Mouse (Mus musculus) left cerebral cortex, postnatal 14 days (tissue): ENCODE measurements around the gene Gpbp1l1. TPM values are rescaled to one million over a fixed set of nuclear protein-coding genes. Genes with fewer than 3 reads are reported as not detected.

Experiments used
- DNase-seq, 2 experiments: peaks; one replicate each; pipeline ENCODE4 v3.0.0; 2021 to 2022; ENCODE audit warnings: low spot score in 2 of 2, mixed read lengths in 1 of 2
- intact Hi-C: fragments of 180-260 bp; cut with DNase I; formaldehyde crosslinking; loops from one replicate; pipeline ENCODE4 v1.15.1; 2025
- long read RNA-seq, 2 experiments: library from polyadenylated mRNA; stranded (forward); transcript quantifications; one replicate each; pipeline ENCODE4 v2.0.0; 2021
- total RNA-seq, 2 experiments: library from RNA; stranded (reverse); gene quantifications; 2 replicates each; pipeline ENCODE4 v1.2.3; 2021

Gpbp1l1 gene
- total RNA-seq, result 10 to 100 TPM; 31.9 to 35.6 TPM
- long read RNA-seq, experiment 1, transcript Gpbp1l1-201 (12 exons, 3,588 nt), result major isoform, 12 of 15 reads
- long read RNA-seq, experiment 1, partial matches to known transcripts, result 1 of 15 reads
- long read RNA-seq, experiment 1, other reads (novel, unspliced or antisense), result 2 of 15 reads
- long read RNA-seq, experiment 2, transcript Gpbp1l1-201 (12 exons, 3,588 nt), result major isoform, 7 of 12 reads
- long read RNA-seq, experiment 2, partial matches to known transcripts, result 4 of 12 reads
- long read RNA-seq, experiment 2, other reads (novel, unspliced or antisense), result 1 of 12 reads

DNA sequence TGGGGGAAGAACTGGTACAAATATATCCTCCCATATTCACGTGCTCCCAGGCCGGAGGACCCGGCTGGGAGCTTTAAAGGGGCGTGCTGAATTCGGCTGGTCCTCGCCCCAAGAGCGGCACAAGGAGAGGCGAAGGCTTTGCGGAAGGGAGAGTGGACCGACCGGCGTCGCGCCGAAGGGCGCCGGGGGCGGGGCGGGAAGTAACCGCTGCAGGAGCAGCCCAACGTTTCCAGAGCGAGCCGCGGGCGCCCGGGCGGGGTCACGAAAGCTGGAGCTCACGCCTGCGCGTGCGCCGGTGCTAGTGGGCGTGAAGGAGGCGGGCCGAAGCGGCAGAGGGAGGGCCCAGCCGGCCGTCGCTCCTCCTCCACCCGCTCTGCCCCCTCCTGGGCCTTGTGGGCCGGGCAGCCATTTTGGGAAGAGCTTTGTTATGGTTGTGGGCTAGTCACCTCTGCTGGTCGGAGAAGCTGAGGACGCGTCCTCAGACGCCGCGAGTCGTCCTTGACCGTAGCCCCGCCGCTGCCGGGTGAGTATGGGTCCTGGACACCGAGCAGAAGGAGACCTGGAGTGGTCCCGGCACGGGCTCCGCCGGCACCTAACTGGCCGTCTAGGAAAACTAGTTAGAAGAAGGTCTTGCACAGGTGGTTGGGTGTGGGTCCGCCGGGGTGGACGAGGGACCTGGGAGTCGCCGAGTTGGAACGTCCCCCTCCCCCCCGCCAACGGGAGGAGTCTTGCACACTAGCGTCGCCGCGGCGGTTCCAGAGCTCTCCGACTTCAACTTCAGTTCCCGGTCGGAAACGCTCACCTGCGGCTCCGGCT is at the start of gene Gpbp1l1:
Gene Gpbp1l1 (plus strand): TSS at position 353 of the 816 bp plus-strand sequence.
- DNase-seq, result peak; percentile 97
- intact Hi-C loops, result loop anchor here (10.0 kb wide), 1 partner anchor 393 kb away; the partner anchor contains the start of gene Tspan1

DNA sequence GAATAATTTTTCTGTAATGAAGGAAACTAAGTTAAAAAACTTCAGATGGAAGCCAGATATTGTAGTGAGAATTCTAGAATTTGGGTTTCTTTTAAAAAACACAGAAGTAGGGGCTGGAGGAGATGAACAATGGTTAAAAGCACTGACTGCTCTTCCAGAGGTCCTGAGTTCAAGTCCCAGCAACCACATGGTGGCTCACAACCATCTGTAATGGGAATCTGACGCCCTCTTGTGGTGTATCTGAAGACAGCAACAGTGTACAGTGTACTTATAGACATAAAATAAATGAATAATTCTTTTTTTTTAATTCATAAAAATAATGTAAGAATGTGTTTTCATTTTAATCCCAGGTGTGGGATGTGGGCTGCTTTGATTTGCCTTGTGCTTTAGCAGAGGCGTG is 26.3 kb upstream of the Gpbp1l1 start:
- intact Hi-C loops, result no loop called here
- no peak for DNase-seq

DNA sequence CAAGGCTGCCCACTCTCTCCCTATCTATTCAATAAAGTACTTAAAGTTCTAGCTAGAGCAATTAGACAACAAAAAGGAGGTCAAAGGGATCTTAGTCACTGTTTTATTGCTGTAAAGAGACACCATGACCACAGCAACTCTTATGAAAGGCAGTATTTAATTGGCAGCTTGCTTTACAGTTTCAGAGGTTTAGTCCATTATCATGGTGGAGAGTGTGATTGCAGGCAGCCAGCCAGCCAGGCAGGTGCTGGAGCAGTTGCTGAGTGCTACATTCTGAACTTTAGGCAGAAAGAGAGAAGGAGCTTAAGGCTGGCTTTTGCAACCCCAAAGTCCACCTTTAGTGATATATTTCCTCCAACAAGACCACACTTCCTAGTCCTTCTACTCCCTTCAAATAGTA is 21.1 kb upstream of the Gpbp1l1 start:
- DNase-seq, result no peak
- intact Hi-C loops, result no loop called here

DNA sequence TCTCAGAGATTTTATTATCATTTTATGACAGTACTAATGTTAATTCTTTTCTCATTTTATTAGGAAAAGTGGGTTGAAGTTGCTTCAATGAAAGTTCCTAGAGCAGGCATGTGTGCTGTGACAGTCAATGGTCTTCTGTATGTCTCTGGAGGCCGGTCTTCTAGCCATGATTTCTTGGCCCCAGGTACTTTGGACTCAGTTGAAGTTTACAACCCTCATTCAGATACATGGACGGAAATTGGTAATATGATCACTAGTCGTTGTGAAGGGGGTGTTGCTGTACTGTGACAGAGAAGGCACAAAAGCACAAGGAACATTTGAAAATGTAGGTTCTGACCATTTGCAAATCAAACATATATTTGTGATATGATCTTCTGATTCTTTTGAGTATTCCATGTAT is 19.7 kb upstream of the Gpbp1l1 start:
- DNase-seq, result no peak
- intact Hi-C loops, result no loop called here

DNA sequence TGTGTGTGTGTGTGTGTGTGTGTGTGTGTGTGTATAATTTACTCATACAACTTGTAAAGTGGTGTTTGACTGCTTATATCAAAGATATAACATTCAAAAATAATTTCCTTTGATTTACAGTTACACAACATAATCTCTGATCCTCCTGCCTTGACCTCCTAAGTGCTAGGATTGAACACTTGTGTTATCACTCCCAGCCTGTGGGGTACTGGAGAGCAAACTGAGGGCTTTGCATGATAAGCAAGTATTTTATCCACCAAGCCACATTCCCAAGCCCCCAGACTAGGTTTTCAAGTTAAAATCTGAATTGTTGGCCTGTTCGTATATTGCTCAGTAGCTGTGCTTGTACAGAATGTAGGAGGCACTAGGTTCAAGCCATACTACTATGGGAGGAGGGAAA is 7.0 kb upstream of the Gpbp1l1 start:
- intact Hi-C loops, result loop anchor here (10.0 kb wide), 1 partner anchor 386 kb away; the partner anchor contains the start of gene Tspan1
- no peak for DNase-seq

DNA sequence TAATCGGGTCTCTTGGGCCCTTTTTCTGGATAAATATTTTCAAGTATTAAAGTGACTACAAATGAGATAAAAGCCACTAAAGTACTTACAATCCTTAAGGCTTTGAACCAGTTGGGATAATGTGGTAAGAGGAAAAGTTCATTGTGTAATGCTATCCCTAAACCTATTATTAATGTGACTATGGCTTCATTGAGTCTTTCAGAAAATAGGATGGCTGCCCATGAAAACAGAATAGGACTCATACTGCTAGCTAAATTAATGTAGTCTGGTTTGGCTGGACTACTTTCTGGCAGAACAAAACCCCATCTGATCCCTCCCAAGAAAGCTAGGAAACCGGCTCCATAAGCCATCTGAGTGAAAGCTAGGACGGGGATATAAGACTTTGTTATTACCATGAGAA is 4.4 kb upstream of the Gpbp1l1 start:
- no peak for DNase-seq
- intact Hi-C loops, result loop anchor here (10.0 kb wide), 1 partner anchor 388 kb away; the partner anchor contains the start of gene Tspan1

DNA sequence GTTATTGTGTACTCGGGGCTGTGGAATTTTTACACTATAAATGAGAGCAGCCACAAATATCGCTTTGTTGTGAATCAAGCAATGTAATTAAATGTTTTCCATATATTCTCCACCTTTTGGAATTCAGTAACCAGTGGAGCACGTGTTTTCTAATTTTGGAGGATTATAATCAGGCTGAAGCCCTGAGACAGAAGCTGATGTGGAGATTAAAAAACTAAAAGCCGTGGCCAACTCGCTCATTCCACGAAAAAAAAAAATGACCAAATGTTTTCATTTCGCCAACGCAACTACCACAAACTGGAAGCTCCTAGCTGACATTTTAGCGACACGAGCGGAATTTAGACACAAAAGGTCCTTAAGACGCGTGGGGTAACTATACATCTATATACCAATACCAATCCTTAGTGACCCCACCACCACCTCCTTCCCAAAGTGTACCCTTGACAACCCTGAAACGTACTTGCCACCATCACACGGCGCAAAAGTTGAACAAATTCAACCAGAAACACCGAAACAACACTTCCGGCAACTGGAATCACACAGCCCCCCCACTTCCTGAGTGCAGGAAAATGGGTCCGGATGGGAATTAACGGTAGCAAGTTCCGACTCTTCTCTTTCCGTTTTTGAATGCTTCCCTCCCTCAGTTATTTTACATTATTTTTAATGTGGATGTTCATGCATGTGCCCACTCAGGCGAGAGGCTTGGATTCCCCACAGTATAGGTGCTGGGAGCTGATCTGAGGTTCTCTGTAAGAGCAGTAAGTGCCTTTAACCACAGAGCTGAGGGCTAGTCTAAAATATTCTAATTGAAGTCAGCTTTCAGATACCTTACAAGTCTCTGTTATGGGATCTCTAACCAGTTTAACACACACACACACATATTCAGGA is 1.8 kb upstream of the Gpbp1l1 start, which contains the start of gene Tmem69:
Gene Tmem69 (minus strand): TSS at position 524 of the 888 bp plus-strand sequence.
- intact Hi-C loops, result loop anchor here (10.0 kb wide), 1 partner anchor 391 kb away; the partner anchor contains the start of gene Tspan1
- peak; percentile 78 to 86 for DNase-seq

DNA sequence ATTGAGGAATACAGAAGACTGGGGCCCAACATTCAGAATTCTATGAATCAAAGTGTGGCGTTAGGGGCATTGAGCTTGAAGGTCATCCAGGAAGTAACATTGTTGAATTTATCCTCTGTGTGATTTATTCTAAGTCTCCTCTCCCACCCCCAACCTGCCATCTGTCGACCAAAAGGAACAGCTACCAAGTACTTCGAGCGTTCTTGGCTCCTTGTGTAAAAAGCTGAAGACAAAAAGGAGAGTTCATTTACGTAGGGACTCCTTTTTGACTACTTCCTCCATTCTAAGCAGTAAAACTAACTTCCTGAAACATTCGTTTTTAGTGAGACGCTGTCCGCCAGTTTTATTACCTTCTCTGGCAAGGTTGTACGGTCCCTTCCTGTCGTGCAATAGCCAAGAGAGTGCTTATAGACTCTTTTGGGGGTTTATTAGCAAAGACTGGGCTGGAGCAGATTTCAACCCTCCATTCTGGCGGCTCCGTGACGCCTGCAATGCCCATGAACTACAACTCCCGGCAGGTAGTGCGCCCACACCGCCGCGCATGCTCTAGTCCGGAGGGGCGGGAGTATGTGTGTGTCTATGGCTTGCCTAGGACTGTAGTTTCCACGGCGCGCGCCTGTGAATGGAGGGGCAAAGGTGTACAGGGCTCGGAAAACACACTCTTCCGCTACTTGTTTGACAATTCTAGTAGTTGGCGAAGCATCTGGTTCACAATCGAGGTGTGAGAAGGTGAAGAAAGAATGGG is 725 bp upstream of the Gpbp1l1 start:
- intact Hi-C loops, result loop anchor here (10.0 kb wide), 1 partner anchor 392 kb away; the partner anchor contains the start of gene Tspan1

DNA sequence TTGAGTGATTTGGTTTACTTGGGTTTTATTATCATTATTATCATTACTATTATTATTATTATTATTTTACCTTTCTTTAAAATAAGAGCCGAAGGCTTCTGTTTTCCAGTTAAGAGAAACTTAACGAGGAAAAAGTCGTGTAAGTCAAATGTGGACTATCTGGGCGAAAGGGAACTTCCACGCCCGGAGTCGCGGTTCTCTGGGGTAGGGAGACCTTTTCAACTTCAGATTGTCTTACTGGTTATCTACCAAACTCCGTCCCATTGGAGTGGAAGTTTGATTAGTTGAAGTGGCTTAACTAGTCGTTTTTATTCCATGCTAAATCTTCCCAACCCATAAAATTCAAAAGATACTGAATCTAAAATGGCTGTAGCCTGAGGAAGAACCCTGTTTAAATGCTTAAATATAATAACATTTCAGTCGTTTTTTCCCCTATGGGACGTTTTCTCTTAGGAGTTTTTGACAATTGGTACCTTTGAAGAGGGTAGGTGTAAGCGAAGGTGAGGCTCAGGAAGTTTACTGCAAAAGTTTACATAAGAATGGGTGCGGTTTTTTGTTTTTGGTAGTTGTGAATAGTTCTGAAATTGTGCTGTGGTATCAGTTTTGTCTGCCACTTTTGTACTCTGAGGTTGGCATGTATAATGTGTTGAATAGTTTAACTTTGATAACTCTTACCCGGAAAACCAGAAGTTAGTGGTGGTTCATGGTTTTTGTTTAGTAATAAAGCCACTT is 859 bp downstream of the Gpbp1l1 start:
- no peak for DNase-seq
- intact Hi-C loops, result loop anchor here (10.0 kb wide), 1 partner anchor 394 kb away; the partner anchor contains the start of gene Tspan1

More for the DNA sequence above, 725 bp upstream of the Gpbp1l1 start:
- DNase-seq, result peak; percentile 93 to 96

DNA sequence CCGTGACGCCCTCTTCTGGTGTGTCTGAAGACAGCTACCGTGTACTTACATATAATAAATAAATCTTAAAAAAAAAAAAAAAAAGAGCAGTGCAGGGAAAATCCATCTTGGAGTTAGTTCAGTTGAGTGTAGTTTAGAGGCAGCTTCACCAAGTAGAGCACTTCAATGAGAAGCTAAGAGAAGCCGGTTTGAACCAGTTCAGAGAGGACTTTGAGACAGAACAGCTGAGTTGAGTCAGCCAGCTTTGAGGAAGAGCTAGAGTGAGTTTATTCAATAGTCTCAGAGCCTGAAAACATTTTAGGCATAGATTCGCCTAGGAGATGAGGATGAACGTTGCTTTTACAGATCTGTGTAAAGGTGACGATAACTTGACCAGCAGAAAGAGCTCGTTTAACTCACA is 38.3 kb downstream of the Gpbp1l1 start:
- intact Hi-C loops, result no loop called here

DNA sequence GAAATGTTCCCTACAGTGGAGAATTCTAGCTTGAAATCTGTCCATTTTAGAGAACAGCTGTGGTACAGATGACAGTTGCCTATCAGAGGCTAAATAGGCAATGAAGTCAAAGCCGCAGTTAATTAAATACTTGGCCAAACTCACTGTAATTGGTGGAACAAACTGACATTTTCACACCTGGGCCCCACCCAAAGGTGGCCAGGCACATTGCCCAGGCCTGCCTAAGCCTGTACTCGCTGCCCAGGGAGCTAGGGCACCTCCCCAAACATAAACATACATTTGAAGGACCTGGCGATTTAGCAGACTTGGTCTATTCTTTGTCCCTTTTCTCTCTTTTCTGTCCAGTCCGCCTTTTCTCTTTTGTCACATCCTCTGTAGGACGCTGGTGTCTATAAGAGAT is 38.9 kb downstream of the Gpbp1l1 start, which contains the start of gene Ccdc17:
Gene Ccdc17 (plus strand): TSS at position 276 of the 400 bp plus-strand sequence.
- no peak for DNase-seq
- intact Hi-C loops, result no loop called here

More for the DNA sequence above, 38.3 kb downstream of the Gpbp1l1 start:
- no peak for DNase-seq

DNA sequence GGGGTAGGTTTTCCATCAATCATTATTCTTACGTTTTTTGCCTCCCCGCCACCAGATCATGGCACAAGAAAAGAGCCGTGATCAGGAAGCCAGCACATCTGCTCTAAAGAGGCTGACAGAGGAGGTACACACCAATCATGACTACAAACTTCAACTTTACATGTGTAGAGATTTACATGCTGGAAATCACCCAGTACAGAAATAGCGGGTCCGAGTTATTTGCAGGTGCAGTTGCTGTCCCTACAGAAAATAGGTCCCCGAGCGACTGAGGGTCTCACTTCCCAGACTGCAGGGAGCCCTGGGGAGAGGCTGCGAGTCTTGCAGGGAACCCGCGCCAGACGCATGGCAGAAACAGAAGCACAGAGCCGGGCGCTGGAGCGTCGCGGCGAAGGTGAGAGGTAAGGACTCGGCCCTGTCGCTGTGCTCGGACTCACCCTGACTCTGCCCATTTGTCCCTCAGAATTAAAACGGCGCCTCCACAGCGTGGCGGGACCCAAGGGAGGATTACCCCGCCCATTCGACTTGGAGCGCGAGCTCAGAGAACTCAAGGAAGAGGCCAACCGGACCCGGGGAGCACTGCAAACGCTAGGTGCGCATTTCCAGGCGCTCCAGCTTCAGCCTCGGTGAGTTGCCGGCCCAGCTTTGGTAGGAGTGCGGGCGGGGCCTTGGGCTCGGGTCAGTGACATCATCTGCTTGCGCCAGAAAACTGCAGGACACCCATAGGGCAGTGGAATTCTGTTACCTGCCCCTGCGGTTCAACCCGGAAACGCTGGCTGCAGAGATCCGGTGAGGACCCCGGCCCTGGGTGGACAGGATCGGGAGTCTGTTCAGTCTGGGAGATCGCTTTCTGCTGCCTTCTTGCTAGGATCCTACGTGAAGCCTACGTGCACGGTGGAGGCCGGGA is 39.8 kb downstream of the Gpbp1l1 start:
- intact Hi-C loops, result no loop called here
- DNase-seq, result peak; percentile 88 to 89

DNA sequence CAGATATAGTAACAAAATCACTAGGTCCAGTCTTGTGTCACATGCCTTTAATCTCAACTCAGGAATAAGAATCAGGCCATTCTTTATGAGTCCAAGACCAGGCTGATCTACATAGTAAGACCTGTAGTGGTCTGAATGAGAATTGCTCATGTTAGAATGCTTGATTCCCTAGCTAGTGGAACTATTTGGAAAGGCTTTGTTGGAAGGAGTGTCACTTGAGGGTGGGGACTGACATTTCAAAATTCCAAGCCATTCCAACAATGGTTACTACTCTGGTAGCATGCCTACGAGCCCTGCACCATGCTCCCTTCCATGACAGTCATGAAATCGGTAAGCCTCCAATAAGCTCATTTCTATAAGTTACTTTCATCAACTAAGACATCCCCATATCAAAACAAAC is 55.2 kb downstream of the Gpbp1l1 start:
- DNase-seq, result no peak
- intact Hi-C loops, result no loop called here

DNA sequence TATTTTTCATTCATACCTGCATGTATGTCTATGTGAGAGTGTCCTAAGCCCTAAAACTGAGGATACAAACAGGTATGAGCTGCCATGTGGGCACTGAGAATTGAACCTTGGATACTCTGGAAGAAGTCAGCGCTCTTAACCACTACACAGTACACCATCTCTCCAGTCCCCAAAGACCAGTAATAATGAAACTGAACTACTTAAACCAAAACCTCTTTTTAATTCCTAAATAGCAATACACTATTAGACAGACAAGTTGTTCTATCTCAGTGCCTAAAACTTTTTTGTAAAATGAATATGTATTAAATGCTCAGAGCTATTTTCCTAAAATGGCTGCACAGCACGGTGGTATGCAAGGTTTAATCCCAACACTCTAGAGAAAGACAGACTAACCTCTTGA is 57.8 kb downstream of the Gpbp1l1 start:
- intact Hi-C loops, result no loop called here

DNA sequence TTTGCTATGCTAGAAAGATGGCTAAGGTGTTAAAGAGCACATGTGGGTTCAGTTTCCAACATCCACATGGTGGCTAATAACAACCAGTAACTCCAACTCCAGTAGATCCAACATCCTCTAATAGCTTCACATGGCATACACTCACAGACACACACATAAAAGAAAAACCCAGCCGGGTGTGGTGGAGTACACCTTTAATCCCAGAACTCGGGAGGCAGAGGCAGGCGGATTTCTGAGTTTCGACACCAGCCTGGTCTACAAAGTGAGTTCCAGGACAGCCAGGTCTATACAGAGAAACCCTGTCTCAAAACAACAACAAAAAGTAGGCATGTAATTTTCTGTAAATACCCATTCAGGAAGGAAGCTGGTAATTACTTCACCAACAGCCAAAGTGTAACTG is 67.4 kb downstream of the Gpbp1l1 start:
- intact Hi-C loops, result no loop called here

More for the DNA sequence above, 57.8 kb downstream of the Gpbp1l1 start:
- no peak for DNase-seq

DNA sequence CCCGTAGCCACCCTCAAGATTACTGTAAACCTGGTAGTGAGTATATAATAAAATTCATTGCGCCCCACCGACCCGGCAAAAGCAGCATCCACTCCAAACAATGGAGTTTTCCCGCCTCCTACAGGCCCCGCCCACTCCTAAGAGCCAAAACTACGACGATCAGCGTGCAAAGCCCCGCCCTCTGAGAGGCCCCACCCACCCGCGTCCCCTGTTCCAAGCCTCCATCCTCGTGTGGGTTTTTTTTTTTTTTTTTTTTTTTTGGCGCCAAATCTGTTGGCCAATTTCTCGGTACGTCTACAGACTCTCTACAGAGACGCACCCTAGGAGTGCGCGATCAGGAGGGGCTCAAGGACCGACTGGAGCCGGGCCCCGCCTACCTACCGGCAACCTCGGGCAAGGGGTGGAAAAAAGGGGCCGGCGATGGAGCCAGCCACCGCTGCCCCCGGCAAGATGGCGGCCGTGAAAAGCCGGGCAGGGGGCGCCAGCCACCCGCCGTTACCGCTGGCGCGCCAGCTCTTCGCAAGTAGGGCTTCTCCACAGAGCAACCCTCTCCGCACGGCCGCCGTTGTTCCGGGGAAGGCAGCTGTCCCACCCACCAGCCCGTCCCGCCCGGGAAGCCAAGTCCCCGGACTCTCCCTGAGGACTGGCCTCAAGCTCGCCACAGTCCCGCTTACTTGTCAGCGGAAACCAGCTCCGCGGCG is 69.3 kb downstream of the Gpbp1l1 start:
- peak; percentile 60 to 66 for DNase-seq
- intact Hi-C loops, result no loop called here

More for the DNA sequence above, 67.4 kb downstream of the Gpbp1l1 start:
- no peak for DNase-seq
